Mouse (Mus musculus) E14TG2a.4 (cell line): Measurements from ENCODE around the gene Coq8a.

Source experiments
- CTCF ChIP-seq: conservative IDR thresholded peaks from 2 replicates; pipeline ENCODE4 v1.5.1; 2014; ENCODE audit warnings: low read length
- NANOG ChIP-seq: IDR thresholded peaks from 2 replicates; pipeline ENCODE4 v1.6.1; 2014; ENCODE audit warnings: borderline replicate concordance, low read length, mixed read lengths

DNA sequence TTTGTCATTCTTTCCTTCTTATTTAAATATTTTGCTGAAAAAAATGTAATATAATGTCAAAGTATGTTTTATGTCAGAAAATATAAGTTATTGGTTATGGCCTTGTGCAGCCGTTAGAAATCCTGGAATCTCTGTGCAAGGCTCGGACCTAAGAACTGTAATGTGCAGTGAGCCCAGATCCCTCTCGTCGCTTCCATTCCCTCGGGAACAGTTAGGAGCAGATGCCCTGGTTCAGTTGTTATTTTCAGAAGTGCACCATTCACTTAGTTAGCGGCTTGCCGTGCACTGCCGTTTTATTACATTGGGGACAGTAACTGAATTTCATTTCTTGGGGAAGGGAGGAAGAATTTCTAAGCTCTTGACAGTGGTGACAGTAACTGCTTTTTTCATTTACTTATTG lies 81.2 kb downstream of the Coq8a start:
- TF ChIP-seq CTCF, result no peak
- no peak for TF ChIP-seq NANOG
